Mouse (Mus musculus) mature B cell (primary cell): Measurements from ENCODE around the gene Tagap1.
"Not testable (repeated sequence)": the region's sequence is repeated elsewhere in the genome, so short reads cannot be mapped to it uniquely, and the experiment has no call there.

Experiments
- in situ Hi-C: fragments of 300-500 bp; cut with MboI; formaldehyde crosslinking; loops from 2 replicates; pipeline ENCODE4 v1.14.3; 2019

Tagap1 gene

GRCm38 (mm10) chr17:6960776-6961175 is at the start of gene Tagap1:
Tagap1 (minus strand) TSS chr17:6961156.
- in situ Hi-C loops: not testable (repeated sequence)

GRCm38 (mm10) chr17:7009901-7010300 is 48.9 kb upstream of the Tagap1 start:
- in situ Hi-C loops: not testable (repeated sequence)

- in situ Hi-C loops: not testable (repeated sequence)
Observed at GRCm38 (mm10) chr17:7009440-7009839, 48.5 kb upstream of the Tagap1 start.

- in situ Hi-C loops: not testable (repeated sequence)
Observed at GRCm38 (mm10) chr17:7008885-7009284, 47.9 kb upstream of the Tagap1 start.

- in situ Hi-C loops: not testable (repeated sequence)
Observed at GRCm38 (mm10) chr17:7005646-7006045, 44.7 kb upstream of the Tagap1 start.

GRCm38 (mm10) chr17:7003392-7003791 is 42.4 kb upstream of the Tagap1 start:
- in situ Hi-C loops: not testable (repeated sequence)

- in situ Hi-C loops: not testable (repeated sequence)
Observed at GRCm38 (mm10) chr17:7001790-7002585, 41.0 kb upstream of the Tagap1 start.

GRCm38 (mm10) chr17:6997778-6998490 is 37.0 kb upstream of the Tagap1 start:
- in situ Hi-C loops: not testable (repeated sequence)

GRCm38 (mm10) chr17:6996826-6997225 is 35.9 kb upstream of the Tagap1 start:
- in situ Hi-C loops: not testable (repeated sequence)

GRCm38 (mm10) chr17:6995504-6995903 is 34.5 kb upstream of the Tagap1 start:
- in situ Hi-C loops: not testable (repeated sequence)

GRCm38 (mm10) chr17:6986118-6986517 is 25.2 kb upstream of the Tagap1 start:
- in situ Hi-C loops: not testable (repeated sequence)

GRCm38 (mm10) chr17:6980144-6980543 is 19.2 kb upstream of the Tagap1 start:
- in situ Hi-C loops: not testable (repeated sequence)

- in situ Hi-C loops: not testable (repeated sequence)
Observed at GRCm38 (mm10) chr17:6979380-6979779, 18.4 kb upstream of the Tagap1 start.

GRCm38 (mm10) chr17:6978287-6979248 is 17.6 kb upstream of the Tagap1 start, which contains the start of gene Gm49721:
Gm49721 (plus strand) TSS chr17:6978904.
- in situ Hi-C loops: not testable (repeated sequence)

- in situ Hi-C loops: not testable (repeated sequence)
Observed at GRCm38 (mm10) chr17:6974985-6975384, 14.0 kb upstream of the Tagap1 start.

- in situ Hi-C loops: not testable (repeated sequence)
Observed at GRCm38 (mm10) chr17:6972836-6973396, 12.0 kb upstream of the Tagap1 start.

- in situ Hi-C loops: not testable (repeated sequence)
Observed at GRCm38 (mm10) chr17:6971238-6971637, 10.3 kb upstream of the Tagap1 start.

- in situ Hi-C loops: not testable (repeated sequence)
Observed at GRCm38 (mm10) chr17:6970334-6970733, 9.4 kb upstream of the Tagap1 start, which contains the start of gene Rnaset2b. Rnaset2b (plus strand) TSS chr17:6970634.

GRCm38 (mm10) chr17:6967673-6968072 is 6.7 kb upstream of the Tagap1 start:
- in situ Hi-C loops: not testable (repeated sequence)

GRCm38 (mm10) chr17:6965364-6965763 is 4.4 kb upstream of the Tagap1 start:
- in situ Hi-C loops: not testable (repeated sequence)

GRCm38 (mm10) chr17:6962936-6963335 is 2.0 kb upstream of the Tagap1 start:
- in situ Hi-C loops: not testable (repeated sequence)
